Mouse (Mus musculus): ENCODE measurements around the gene Aurkb. TPM values are rescaled to one million over a fixed set of nuclear protein-coding genes. Genes with fewer than 3 reads are reported as not detected.
A peak's percentile ranks its signal among the peaks of the same experiment; 100 is the strongest.

Gene Aurkb
- polyA plus RNA-seq, 2 experiments from 2014 or later: 24.3 to 33.5 TPM

DNA sequence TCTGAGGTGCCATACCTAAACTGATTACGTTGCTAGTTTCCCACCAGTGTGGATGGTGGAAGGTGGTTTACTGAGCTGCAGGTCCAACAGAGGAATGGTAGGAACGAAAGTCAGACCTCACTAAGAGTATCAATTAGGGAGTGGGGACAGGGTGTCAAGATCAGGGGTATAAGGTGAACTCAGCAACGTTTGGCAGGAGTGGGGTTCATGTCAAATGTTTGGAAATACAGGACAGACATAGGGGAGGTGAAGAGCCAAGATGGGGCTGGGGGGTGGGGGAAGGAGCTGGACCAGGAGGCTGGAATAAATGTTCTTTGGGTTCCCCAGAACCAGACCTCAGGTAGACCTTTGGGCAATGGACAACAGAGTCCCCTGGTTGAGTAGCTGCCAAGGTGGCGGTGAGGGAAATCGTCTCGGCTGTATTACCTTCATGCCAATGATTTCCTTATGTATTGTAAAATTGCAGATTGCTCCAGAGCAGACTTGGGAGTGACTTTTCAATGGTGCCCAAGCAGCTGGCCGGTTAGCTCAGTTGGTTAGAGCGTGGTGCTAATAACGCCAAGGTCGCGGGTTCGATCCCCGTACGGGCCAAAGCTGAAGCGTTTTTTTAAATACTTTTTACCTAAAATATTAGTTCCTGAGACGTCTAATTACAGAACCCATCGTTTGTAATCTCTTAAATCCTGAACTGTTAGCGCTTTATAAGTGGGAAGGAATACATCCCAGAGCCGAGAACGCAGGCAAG, 8.8 kb upstream of the Aurkb start:
- no peak for ATAC-seq

DNA sequence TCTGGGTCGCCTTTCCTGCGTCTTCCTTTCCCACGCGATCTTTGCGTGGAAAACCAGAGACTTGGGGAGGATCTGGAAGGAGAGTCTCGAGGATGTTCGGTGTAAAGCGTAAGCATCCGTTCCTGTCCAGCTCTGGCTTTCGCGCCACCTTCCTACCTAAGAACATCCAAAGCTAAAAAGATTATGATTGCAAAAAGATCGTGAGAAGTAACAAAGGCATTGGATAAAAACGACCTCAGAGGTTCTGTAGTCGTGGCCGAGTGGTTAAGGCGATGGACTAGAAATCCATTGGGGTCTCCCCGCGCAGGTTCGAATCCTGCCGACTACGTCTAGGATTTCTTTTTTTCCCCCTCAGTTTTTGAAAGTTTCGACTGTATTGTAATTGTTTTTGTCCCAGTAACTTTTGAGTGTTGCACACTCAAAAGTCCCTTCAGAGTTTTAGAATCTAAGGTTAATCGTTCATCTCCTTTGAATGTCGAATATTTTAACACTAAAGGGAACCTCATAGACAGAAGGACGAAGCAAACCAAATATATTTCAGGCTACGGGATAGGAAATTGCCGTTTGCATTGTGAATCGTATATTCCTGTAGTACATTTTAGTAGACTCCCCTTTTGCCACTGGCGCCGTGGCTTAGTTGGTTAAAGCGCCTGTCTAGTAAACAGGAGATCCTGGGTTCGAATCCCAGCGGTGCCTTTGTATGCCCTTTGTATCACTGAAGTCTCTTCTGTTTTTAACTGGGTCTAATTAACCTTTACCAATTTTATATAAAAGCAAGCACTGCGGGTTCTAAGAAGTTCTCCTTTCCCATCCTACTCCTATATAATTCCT, 8.0 kb upstream of the Aurkb start:
- no peak for ATAC-seq

DNA sequence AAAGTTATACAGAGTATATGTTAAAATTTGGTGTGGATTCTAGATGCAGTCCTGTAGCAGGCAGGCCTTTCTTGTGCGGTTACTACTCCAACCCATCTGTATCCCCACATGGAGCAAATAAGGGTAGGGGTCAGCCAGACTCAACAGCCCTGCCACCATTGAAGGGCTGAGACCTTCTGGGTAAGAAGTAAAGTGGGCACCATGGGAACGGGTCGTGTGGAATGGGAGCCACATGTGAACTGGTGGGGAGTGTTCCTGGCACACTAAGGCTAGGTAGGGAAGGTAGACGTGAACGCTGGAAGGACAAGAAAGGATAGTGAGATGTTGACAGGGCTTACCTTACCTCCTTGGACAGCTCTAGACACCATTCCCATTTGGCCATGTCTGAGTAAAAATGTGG, 7.3 kb upstream of the Aurkb start:
- ATAC-seq: no peak

GRCm38 (mm10) chr11:69046395-69046774, 938 bp downstream of the Aurkb start:
- no peak for ATAC-seq

GRCm38 (mm10) chr11:69047592-69047991, 2.1 kb downstream of the Aurkb start:
- ATAC-seq: no peak

GRCm38 (mm10) chr11:69048151-69048550, 2.7 kb downstream of the Aurkb start:
- ATAC-seq: no peak

DNA sequence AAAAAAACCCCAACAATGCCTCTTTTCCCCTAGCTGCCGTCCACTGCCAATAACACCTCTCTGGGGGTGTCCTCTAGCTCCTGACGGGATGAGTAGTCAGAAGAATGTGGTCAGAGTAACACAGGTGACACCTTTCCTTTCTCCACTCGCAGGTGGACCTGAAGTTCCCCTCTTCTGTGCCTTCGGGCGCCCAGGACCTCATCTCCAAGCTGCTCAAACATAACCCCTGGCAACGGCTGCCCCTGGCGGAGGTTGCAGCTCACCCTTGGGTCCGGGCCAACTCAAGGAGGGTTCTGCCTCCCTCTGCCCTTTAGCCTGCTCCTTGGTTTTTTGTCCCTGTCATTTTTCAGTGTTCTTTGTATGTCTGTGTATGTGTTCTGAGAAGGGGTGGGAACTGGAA, 5.3 kb downstream of the Aurkb start:
- no peak for ATAC-seq

DNA sequence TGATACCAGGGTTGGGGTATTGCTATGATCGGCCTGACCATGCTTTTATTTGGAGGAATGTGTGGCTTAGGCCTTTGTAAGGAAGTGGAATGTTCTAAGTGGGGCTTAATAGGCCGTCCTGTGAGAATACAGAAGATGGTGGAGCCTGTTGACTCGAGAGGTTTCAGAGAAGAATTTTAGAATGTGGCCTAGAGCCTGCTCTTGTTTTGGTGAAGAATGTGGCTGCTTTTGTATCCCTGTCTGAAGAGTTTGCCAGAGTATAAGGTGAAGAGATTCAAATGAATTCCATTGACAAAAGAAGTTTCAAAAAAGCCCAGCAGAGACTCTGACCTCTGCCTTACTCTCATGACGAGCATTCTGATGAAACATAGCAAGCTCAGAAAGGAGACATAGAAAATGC, 6.3 kb downstream of the Aurkb start:
- ATAC-seq: no peak

- no peak for ATAC-seq
These were observed 7.5 kb downstream of the Aurkb start for GRCm38 (mm10) chr11:69052824-69053421.

- no peak for ATAC-seq
These were observed 8.4 kb downstream of the Aurkb start for GRCm38 (mm10) chr11:69053848-69054247.

- no peak for ATAC-seq
These were observed 12.8 kb downstream of the Aurkb start for GRCm38 (mm10) chr11:69058265-69058664.

DNA sequence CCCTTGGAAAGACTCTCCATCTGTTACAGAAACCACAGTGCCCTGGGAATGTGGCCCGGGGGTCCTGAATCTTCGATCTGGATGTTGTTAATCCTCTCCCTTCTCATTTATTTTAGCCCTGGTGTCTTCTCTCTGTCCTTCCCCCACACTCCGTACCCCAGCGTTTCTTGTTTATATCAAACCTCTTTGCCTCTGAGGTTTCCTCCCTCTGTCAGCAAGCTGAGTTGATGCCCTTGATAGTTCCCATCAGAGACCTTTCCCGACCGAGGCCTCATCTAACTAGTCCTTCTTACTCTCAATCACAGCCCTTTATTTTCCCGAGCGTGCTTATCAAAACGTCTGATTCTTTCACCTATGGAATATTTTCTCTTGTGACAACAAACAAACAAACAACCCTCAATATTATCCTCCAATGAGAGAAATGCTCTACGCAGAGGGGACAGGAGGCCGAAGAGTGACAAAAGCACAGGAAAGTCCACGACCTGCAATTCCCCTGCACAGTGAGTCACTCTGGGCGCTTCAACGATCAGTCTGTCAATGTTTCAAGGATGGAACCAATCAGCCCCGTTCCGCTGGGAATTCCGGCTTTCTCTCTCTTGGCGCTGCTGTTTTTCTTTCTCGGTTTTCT, 13.4 kb downstream of the Aurkb start:
- no peak for ATAC-seq

GRCm38 (mm10) chr11:69059357-69059974, 14.0 kb downstream of the Aurkb start, which contains the start of gene Borcs6:
TSS of gene Borcs6 (plus strand) at chr11:69059717.
- peak; percentile 94 for ATAC-seq

- ATAC-seq: no peak
These were observed 14.5 kb downstream of the Aurkb start for GRCm38 (mm10) chr11:69059975-69060411.

GRCm38 (mm10) chr11:69060448-69061254, 15.2 kb downstream of the Aurkb start:
- no peak for ATAC-seq

DNA sequence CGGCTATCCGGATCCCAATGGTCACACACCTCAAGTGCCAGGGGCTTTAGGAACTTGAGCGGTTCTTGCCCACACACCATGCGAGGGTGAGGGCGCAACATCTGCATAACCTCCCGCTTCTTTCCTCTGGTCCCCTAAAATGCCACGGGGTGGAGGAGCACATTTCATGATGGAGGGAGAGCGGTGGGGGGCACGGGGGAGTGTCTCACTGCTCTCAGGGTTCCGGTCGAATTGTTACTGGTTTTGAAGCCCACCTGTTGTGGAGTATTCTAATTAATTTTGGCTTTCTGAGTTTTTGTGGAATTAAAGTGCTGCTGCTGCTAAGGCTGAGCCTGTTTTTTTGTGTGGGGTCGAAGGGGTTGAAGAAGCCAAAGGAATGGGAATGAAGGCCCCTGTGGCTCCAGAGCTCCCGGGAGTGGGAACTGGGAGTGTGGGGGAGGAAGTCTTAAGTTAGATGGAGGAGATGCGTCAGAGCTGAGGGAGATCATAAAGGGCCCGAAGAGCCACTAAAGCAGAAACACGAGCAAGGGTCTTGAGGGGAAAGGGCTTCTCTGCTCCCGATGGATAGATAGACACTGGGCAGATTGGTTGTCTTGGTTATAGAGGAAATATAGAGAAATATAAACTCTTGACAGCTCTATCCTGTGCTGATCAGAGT, 15.9 kb downstream of the Aurkb start:
- no peak for ATAC-seq

DNA sequence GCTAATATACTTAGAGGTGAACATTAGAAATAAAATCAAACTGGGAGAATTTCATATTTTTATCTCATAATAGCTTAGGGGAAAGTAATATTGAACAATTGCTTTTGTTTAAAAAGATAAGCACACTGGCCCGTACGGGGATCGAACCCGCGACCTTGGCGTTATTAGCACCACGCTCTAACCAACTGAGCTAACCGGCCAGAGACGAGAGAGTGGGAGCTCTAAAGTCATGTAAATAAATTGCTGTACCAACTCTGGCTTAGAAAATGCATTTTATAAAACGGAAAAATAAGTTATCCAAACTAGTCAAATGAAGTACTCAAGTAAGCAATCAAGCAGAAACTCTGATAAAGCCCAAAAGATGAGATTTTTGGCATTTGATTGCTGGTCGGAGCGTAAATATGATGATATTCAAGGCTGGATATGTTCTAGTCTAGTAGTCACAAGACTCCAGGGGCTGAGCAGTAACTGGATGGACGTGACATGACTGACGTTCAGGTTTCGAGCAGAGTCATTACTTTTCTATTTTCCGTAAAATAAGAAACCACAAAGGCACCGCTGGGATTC, 16.8 kb downstream of the Aurkb start:
- no peak for ATAC-seq

- ATAC-seq: peak; percentile 30
These were observed 17.3 kb downstream of the Aurkb start for GRCm38 (mm10) chr11:69062761-69063224.

GRCm38 (mm10) chr11:69063413-69064201, 18.2 kb downstream of the Aurkb start:
- no peak for ATAC-seq

Data from activated CD4-positive, CD25-positive, alpha-beta regulatory T cell, adult 4 months (primary cell).